Mouse (Mus musculus) embryonic facial prominence, embryonic 10.5 days (tissue): ENCODE data around the gene Cldn17. TPM values are rescaled to one million over a fixed set of nuclear protein-coding genes. Genes with fewer than 3 reads are reported as not detected.

Experiments
- DNase-seq: peaks from one replicate; pipeline ENCODE4 v3.0.0-alpha.2; 2017; ENCODE audit warnings: low spot score
- H3K27ac ChIP-seq: fragments of 300-500 bp; sonication (generic); replicated peaks from 2 replicates; pipeline ENCODE4 v1.5.1; 2016; ENCODE audit warnings: mild to moderate bottlenecking
- H3K27me3 ChIP-seq: fragments of 300-500 bp; sonication (generic); replicated peaks from 2 replicates; pipeline ENCODE4 v1.6.1; 2016; ENCODE audit warnings: low read depth, mild to moderate bottlenecking; ENCODE audit not compliant: poor library complexity, severe bottlenecking
- H3K36me3 ChIP-seq: fragments of 300-500 bp; sonication (generic); replicated peaks from 2 replicates; pipeline ENCODE4 v1.6.1; 2016; ENCODE audit warnings: mild to moderate bottlenecking, moderate library complexity
- H3K4me1 ChIP-seq: fragments of 300-500 bp; sonication (generic); 2 replicates; pipeline ENCODE4 v1.6.1; 2016
- H3K4me3 ChIP-seq: fragments of 300-500 bp; sonication (generic); 2 replicates; pipeline ENCODE4 v1.5.1; 2016; ENCODE audit warnings: mild to moderate bottlenecking, moderate library complexity
- H3K9me3 ChIP-seq: fragments of 300-500 bp; sonication (generic); 2 replicates; pipeline ENCODE4 v1.6.1; 2016; ENCODE audit warnings: mild to moderate bottlenecking
- WGBS: fragments of 180-500 bp; shearing (Covaris S2); methylation state at CpG from one replicate; pipeline ENCODE4 v1.1.7; 2016; 5-methylcytosine and 5-hydroxymethylcytosine counted together
- polyA plus RNA-seq: library from polyadenylated mRNA; unstranded; fragments of >200 nt; fragmentation: Nextera tagmentation; extraction: Ambion mirVana; gene quantifications from 2 replicates; pipeline ENCODE4 v1.2.1, GENCODE M21; 2016

Gene Cldn17
- polyA plus RNA-seq: not detected in 2 replicates

DNA sequence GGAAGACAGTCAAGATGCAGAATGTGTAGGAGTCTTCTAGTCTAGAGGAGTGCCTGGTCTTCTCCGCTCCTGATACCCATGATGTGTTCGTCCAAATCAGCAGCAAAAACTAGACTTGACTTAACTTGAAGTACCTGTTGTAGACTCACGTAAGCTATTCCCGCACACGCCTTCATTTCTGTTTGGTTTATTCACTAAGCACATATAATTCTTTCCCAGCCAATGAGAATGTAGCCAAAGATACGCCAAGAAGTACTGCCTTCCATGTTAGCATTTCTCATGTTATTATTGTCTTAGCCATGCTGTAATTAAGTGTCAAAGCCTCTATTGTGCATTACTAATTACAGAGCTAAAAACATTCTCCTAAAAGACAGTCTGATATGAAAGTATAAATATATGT, at the start of gene Cldn17:
Gene Cldn17, minus strand, starts transcription at position 101 of the 400 bp plus-strand sequence.
- H3K27me3 ChIP-seq: no peaks in the 10 kb centered on the region
- H3K36me3 ChIP-seq: no peaks in the 10 kb centered on the region
- no peaks in the 10 kb centered on the region for H3K9me3 ChIP-seq
- no peak within 1 kb of the TSS for H3K27ac ChIP-seq
- no peak within 1 kb of the TSS for H3K4me3 ChIP-seq
- no peak for DNase-seq
- H3K4me1 ChIP-seq: peaks cover 4% of the 10 kb centered on the region
- 94% methylated on average over 6 of the region's 6 CpGs for WGBS

- peak; percentile 10 for DNase-seq
- WGBS: 55% methylated on average over 6 of the region's 6 CpGs
Observed at GRCm38 (mm10) chr16:88542488-88542887, 35.7 kb upstream of the Cldn17 start.

DNA sequence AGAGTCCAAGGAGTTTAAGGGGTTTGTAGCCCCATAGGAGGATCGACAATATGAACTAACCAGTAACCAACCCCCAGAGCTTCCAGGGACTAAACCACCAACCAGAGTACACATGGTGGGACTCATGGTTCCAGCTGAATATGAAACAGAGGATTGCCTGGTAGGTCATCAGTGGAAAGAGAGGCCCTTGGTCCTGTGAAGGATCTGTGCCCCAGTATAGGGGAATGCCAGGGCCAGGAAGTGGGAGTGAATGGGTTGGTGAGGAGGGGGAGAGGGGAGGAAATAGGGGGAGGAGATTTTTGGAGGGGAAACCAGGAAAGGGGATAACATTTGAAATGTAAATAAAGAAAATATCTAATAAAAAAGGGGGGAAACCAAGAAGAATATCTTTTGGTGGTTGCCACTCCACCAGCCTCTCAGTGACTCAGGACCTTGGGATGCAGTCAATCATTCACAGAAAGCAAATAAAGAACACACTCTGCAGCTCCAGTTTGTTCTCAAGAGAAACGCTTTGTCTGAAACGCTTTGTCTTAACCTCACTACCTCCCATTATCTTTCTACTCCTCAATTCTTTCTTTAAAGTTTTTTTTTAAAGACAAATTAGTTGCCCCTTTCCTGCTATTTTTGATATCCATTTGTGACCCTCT, 33.2 kb upstream of the Cldn17 start:
- no peak for DNase-seq
- H3K9me3 ChIP-seq: no peaks in the 10 kb centered on the region
- H3K4me1 ChIP-seq: no peaks in the 10 kb centered on the region
- H3K36me3 ChIP-seq: no peaks in the 10 kb centered on the region
- no peak overlapping the region for H3K4me3 ChIP-seq
- WGBS: 83% methylated on average over 3 of the region's 3 CpGs
- no peaks in the 10 kb centered on the region for H3K27me3 ChIP-seq
- no peak overlapping the region for H3K27ac ChIP-seq

More at GRCm38 (mm10) chr16:88542488-88542887, 35.7 kb upstream of the Cldn17 start:
- Histone ChIP-seq H3K4me3 (no peak overlapping the region), H3K27ac (no peak overlapping the region), H3K27me3 (no peaks in the 10 kb centered on the region), H3K4me1 (no peaks in the 10 kb centered on the region), H3K36me3 (no peaks in the 10 kb centered on the region), H3K9me3 (no peaks in the 10 kb centered on the region)

DNA sequence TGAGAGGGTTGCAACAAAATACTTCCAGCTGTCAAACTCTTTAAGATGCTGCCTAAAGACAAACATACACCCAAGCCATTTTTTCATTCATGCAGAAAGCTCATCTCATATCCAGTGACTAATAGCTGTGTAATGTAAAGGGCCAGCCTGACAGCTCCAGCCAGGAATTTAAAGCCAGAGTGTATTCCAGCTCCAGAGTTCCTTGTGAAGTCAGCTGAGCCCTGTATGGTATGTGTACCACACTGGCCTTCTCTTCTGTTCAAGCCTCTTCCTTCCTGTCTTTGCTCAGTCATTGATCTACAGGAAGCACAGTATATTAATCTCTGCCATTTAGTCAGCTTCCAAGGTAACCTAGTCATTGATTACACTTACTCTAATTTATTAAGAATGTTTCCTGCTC, 4.6 kb upstream of the Cldn17 start:
- DNase-seq: no peak
- Histone ChIP-seq H3K9me3 (no peaks in the 10 kb centered on the region), H3K4me1 (peaks cover 4% of the 10 kb centered on the region), H3K36me3 (no peaks in the 10 kb centered on the region), H3K4me3 (no peak overlapping the region), H3K27me3 (no peaks in the 10 kb centered on the region), H3K27ac (no peak overlapping the region)

- peak; percentile 12 for DNase-seq
- Histone ChIP-seq H3K36me3 (no peaks in the 10 kb centered on the region), H3K27ac (no peak overlapping the region), H3K4me3 (no peak overlapping the region), H3K4me1 (peaks cover 4% of the 10 kb centered on the region), H3K27me3 (no peaks in the 10 kb centered on the region), H3K9me3 (no peaks in the 10 kb centered on the region)
- WGBS: 64% methylated on average over 4 of the region's 4 CpGs
Observed at GRCm38 (mm10) chr16:88508150-88508549, 1.4 kb upstream of the Cldn17 start.

- no peaks in the 10 kb centered on the region for H3K27me3 ChIP-seq
- H3K27ac ChIP-seq: no peak overlapping the region
- WGBS: 95% methylated on average over 11 of the region's 11 CpGs
- H3K36me3 ChIP-seq: no peaks in the 10 kb centered on the region
- H3K4me1 ChIP-seq: peaks cover 4% of the 10 kb centered on the region
- no peaks in the 10 kb centered on the region for H3K9me3 ChIP-seq
- H3K4me3 ChIP-seq: no peak overlapping the region
- no peak for DNase-seq
Observed at GRCm38 (mm10) chr16:88506338-88506737, 440 bp downstream of the Cldn17 start.

DNA sequence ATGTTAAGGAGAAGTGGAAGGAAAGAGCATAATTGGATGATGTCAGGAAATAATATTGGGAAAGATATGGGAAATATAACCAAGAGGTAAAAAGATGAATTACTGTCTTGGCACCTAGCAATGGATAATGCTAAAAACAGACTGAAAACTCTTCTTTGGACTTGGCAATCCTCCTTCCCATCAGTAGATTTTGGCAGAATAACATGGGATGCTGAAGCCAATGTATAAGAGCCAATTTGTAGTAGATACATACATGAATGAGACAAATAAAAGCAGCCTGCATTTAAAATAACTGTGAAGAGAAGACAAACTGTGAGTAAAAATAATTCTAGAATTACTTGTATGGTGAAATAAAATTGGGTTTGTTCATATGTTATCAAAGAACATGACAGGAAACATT, 18.7 kb downstream of the Cldn17 start:
- Histone ChIP-seq H3K9me3 (no peaks in the 10 kb centered on the region), H3K36me3 (no peaks in the 10 kb centered on the region), H3K27me3 (no peaks in the 10 kb centered on the region), H3K27ac (no peak overlapping the region), H3K4me1 (no peaks in the 10 kb centered on the region), H3K4me3 (no peak overlapping the region)
- DNase-seq: no peak

GRCm38 (mm10) chr16:88480011-88480774, 26.6 kb downstream of the Cldn17 start:
- no peak for DNase-seq
- WGBS: 88% methylated on average over 3 of the region's 3 CpGs

GRCm38 (mm10) chr16:88463235-88463634, 43.5 kb downstream of the Cldn17 start:
- whole genome bisulfite sequencing: 81% methylated on average over 3 of the region's 3 CpGs
- no peak for DNase-seq
- no peaks in the 10 kb centered on the region for H3K36me3 ChIP-seq
- no peaks in the 10 kb centered on the region for H3K27me3 ChIP-seq
- H3K4me1 ChIP-seq: no peaks in the 10 kb centered on the region
- no peak overlapping the region for H3K27ac ChIP-seq
- H3K9me3 ChIP-seq: no peaks in the 10 kb centered on the region
- H3K4me3 ChIP-seq: no peak overlapping the region

More at GRCm38 (mm10) chr16:88480011-88480774, 26.6 kb downstream of the Cldn17 start:
- Histone ChIP-seq H3K4me1 (no peaks in the 10 kb centered on the region), H3K9me3 (no peaks in the 10 kb centered on the region), H3K4me3 (no peak overlapping the region), H3K27ac (no peak overlapping the region), H3K36me3 (no peaks in the 10 kb centered on the region), H3K27me3 (no peaks in the 10 kb centered on the region)

Other genes starting within 250 kb of the Cldn17 start
- gene Grik1, start 216.7 kb downstream of the Cldn17 start, polyA plus RNA-seq: 1.0 and 1.5 TPM in 2 replicates
- gene Cldn8, start 56.2 kb upstream of the Cldn17 start, polyA plus RNA-seq: 4.2 TPM in 2 replicates
- not detected in 2 replicates for gene Krtap24-1, start 105.3 kb upstream of the Cldn17 start, polyA plus RNA-seq
- gene 2310079G19Rik, start 120.7 kb upstream of the Cldn17 start, polyA plus RNA-seq: not detected in 2 replicates
- not detected in 2 replicates for gene Krtap26-1, start 140.8 kb upstream of the Cldn17 start, polyA plus RNA-seq
- gene Krtap27-1, start 164.7 kb upstream of the Cldn17 start, polyA plus RNA-seq: not detected in 2 replicates
- gene 2310061N02Rik, start 201.0 kb upstream of the Cldn17 start, polyA plus RNA-seq: not detected in 2 replicates
- gene Krtap13-1, start 221.9 kb upstream of the Cldn17 start, polyA plus RNA-seq: not detected in 2 replicates
- not detected in 2 replicates for gene Krtap13, start 244.7 kb upstream of the Cldn17 start, polyA plus RNA-seq